8 mouse cellular contexts compared by ENCODE assay signal in the genomic region with DNA sequence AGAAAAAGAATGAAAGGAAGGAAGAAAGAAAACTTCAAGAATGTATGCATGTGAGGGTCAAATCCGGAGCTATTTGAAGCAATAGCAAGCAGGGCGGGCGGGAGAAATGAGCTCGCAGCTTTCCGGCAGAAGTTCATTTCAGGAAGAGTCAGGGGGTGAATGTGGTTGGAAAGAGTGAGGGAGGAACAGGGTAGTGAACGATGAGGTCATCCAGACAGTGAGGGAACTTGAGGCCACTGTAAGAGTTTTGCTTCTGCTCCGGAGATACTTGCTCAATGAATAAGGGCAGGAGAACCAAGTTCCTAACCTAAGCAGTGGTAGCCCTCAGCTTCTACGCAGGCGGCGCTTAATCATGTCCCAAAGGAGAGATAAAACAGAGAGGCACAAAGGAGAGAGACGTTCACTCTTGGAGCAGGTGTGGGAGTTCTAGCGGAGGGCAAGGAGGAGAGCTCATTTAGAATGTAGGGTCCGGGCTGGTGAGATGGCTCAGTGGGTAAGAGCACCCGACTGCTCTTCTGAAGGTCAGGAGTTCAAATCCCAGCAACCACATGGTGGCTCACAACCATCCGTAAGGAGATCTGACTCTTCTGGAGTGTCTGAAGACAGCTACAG. TPM values are rescaled to one million over a fixed set of nuclear protein-coding genes. Genes with fewer than 3 reads are reported as not detected.
DNase-seq lines count a peak whose midpoint lies in the region; ATAC-seq and TF ChIP-seq lines count a peak whose summit lies in the region.

No protein-coding gene starts in this region.

- no peak for TF ChIP-seq POLR2A in bone marrow macrophage, adult 2 months (IDR thresholded peaks at IDR 0.05; ENCODE audit: borderline replicate concordance, low read depth, low read length)

- H3K36me3 ChIP-seq in heart, postnatal 0 days (replicated peaks; ENCODE audit: control insufficient read depth, insufficient read depth, low read length) = no peaks in the 10 kb centered on the region

- WGBS in heart, postnatal 0 days = 17% methylated on average over 15 of the region's 15 CpGs

- peak overlapping the region; percentile 2; the same call in 1 of the 2 replicates for H3K4me2 ChIP-seq in heart, postnatal 0 days (ENCODE audit: low read depth, low read length)

- no peak for TF ChIP-seq EP300 in heart, postnatal 0 days (IDR thresholded peaks at IDR 0.05; ENCODE audit: low read depth)

- no peak for TF ChIP-seq CTCF in bone marrow macrophage, adult 2 months (IDR thresholded peaks at IDR 0.05; ENCODE audit: low read depth, low read length)
- no peak for TF ChIP-seq CTCF in heart, postnatal 0 days (IDR thresholded peaks at IDR 0.05; ENCODE audit: low read depth)

- ATAC-seq in heart, postnatal 0 days (ENCODE audit: insufficient read depth, low read depth) = no peak

- peak overlapping the region; percentile 94 for H3K27ac ChIP-seq in bone marrow macrophage, adult 2 months (ENCODE audit: insufficient read depth, low read depth, low read length)
- H3K27ac ChIP-seq in heart, postnatal 0 days (ENCODE audit: low read depth) = peak overlapping the region; percentile 43; the same call in 1 of the 2 replicates

- H3K9me3 ChIP-seq in heart, postnatal 0 days (replicated peaks; ENCODE audit: control insufficient read depth, low read length) = no peaks in the 10 kb centered on the region

- H3K4me1 ChIP-seq in bone marrow macrophage, adult 2 months (ENCODE audit: control insufficient read depth, insufficient read depth, low read length) = peaks cover 64% of the 10 kb centered on the region
- H3K4me1 ChIP-seq in heart, postnatal 0 days (ENCODE audit: control insufficient read depth, insufficient read depth) = peaks cover 57% of the 10 kb centered on the region

- peak; percentile 48 for DNase-seq in kidney, postnatal 10 days
- no peak for DNase-seq in kidney, adult 8-10 months
- DNase-seq in heart, postnatal 0 days (ENCODE audit: low spot score) = no peak
- DNase-seq in monocyte, adult 2 months (ENCODE audit: low read depth in 1 of 2, low spot score in 2 of 2) = peak; percentile 52 to 62
- no peak for DNase-seq in right cerebral cortex, postnatal 14 days
- DNase-seq in B cell, adult 2 months = no peak
- DNase-seq in thymus, postnatal 0 days (ENCODE audit: low spot score) = no peak

- H3K9ac ChIP-seq in heart, postnatal 0 days (replicated peaks; ENCODE audit: low read depth, low read length) = no peak overlapping the region

- H3K4me3 ChIP-seq in bone marrow macrophage, adult 2 months (ENCODE audit: insufficient read depth, low read length) = 0 out of 2 replicates have a peak overlapping the region, but pooled peaks have one; percentile 1
- H3K4me3 ChIP-seq in heart, postnatal 0 days (ENCODE audit: low read depth, low read length) = no peak overlapping the region

- no peaks in the 10 kb centered on the region for H3K27me3 ChIP-seq in heart, postnatal 0 days (ENCODE audit: control insufficient read depth, insufficient read depth, low read length)

RNA-seq across cellular contexts. Expression of a gene that starts 21.0 kb away (rescaled TPM):
- 66.3 and 69.0 TPM in 2 replicates for polyA plus RNA-seq in bone marrow macrophage, adult 2 months (2012; ENCODE audit: insufficient read depth, insufficient read length, missing spikeins)
- 35.9 and 48.3 TPM in 2 replicates for total RNA-seq in heart, postnatal 0 days (2014; rRNA removed; ENCODE audit: low replicate concordance)
- polyA plus RNA-seq in heart, postnatal 0 days (2015; fragmentation: Nextera tagmentation; extraction: Ambion mirVana) = 14.3 and 14.6 TPM in 2 replicates
- polyA plus RNA-seq in thymus, postnatal 0 days (2015; fragmentation: Nextera tagmentation; extraction: Ambion mirVana) = 20.4 and 23.6 TPM in 2 replicates

RNA-seq across cellular contexts. Expression of a gene that starts 50.5 kb away (rescaled TPM):
- 36.7 and 36.9 TPM in 2 replicates for polyA plus RNA-seq in bone marrow macrophage, adult 2 months (2012; ENCODE audit: insufficient read depth, insufficient read length, missing spikeins)
- 37.2 and 38.2 TPM in 2 replicates for total RNA-seq in heart, postnatal 0 days (2014; rRNA removed; ENCODE audit: low replicate concordance)
- polyA plus RNA-seq in heart, postnatal 0 days (2015; fragmentation: Nextera tagmentation; extraction: Ambion mirVana) = 79.5 and 80.6 TPM in 2 replicates
- 47.5 and 52.3 TPM in 2 replicates for polyA plus RNA-seq in thymus, postnatal 0 days (2015; fragmentation: Nextera tagmentation; extraction: Ambion mirVana)

RNA-seq across cellular contexts. Expression of a gene that starts 50.6 kb away (rescaled TPM):
- 12.3 and 14.7 TPM in 2 replicates for polyA plus RNA-seq in bone marrow macrophage, adult 2 months (2012; ENCODE audit: insufficient read depth, insufficient read length, missing spikeins)
- total RNA-seq in heart, postnatal 0 days (2014; rRNA removed; ENCODE audit: low replicate concordance) = 4.2 and 5.9 TPM in 2 replicates
- polyA plus RNA-seq in heart, postnatal 0 days (2015; fragmentation: Nextera tagmentation; extraction: Ambion mirVana) = 4.6 and 5.1 TPM in 2 replicates
- 13.9 and 16.9 TPM in 2 replicates for polyA plus RNA-seq in thymus, postnatal 0 days (2015; fragmentation: Nextera tagmentation; extraction: Ambion mirVana)

Comparison
In these comparisons a context has a peak if more than half of its experiments do, and no peak if none do; other contexts are left out.
1. DNase-seq: peak in kidney, postnatal 10 days (single experiment) and monocyte, adult 2 months (2 of 2); none in kidney, adult 8-10 months (0 of 2), heart, postnatal 0 days (single experiment), right cerebral cortex, postnatal 14 days (single experiment), B cell, adult 2 months (0 of 2) and thymus, postnatal 0 days (single experiment).